Mouse (Mus musculus) CH12.LX (cell line): Measurements from ENCODE around the gene Egf. TPM values are rescaled to one million over a fixed set of nuclear protein-coding genes. Genes with fewer than 3 reads are reported as not detected.

ENCODE experiments used
- DNase-seq: peaks from one replicate; pipeline ENCODE4 v3.0.0-alpha.2; 2013; ENCODE audit errors: extremely low read depth
- H3K27ac ChIP-seq: 2 replicates; pipeline ENCODE4 v1.5.1; 2012; ENCODE audit warnings: low read depth, mild to moderate bottlenecking, control low read depth, moderate library complexity; ENCODE audit not compliant: insufficient read depth
- H3K27me3 ChIP-seq: replicated peaks from 2 replicates; pipeline ENCODE3; 2012; ENCODE audit warnings: inconsistent platforms
- H3K36me3 ChIP-seq, 2 experiments: replicated peaks in 1 of 2; 2 replicates each; pipeline versions ENCODE3 to v1.6.1; 2012; ENCODE audit warnings: inconsistent platforms in 1 of 2, low read length in 1 of 2, mild to moderate bottlenecking in 1 of 2, mixed read lengths in 1 of 2, moderate library complexity in 1 of 2; ENCODE audit not compliant: control insufficient read depth in 1 of 2, insufficient read depth in 1 of 2
- H3K4me1 ChIP-seq, 2 experiments: 2 replicates each; pipeline ENCODE4 v1.6.1; 2012; ENCODE audit warnings: inconsistent platforms in 1 of 2, moderate library complexity in 1 of 2; ENCODE audit not compliant: insufficient read depth in 2 of 2, control insufficient read depth in 1 of 2
- H3K4me2 ChIP-seq: 2 replicates; pipeline ENCODE4 v1.6.1; 2012; ENCODE audit warnings: low read depth, mild to moderate bottlenecking, control low read depth; ENCODE audit not compliant: poor library complexity, insufficient read depth, severe bottlenecking
- H3K4me3 ChIP-seq, 3 experiments: fragments of 150-350 bp in 1 of 3; sonication (generic) in 1 of 3; replicated peaks in 1 of 3; 2 replicates each; pipeline versions ENCODE3 to v1.5.1; 2011 to 2012; ENCODE audit warnings: low read depth in 2 of 3, low read length in 2 of 3, mild to moderate bottlenecking in 2 of 3, moderate library complexity in 2 of 3, control low read depth in 1 of 3, improper control_type of control experiment in 1 of 3, inconsistent platforms in 1 of 3, mixed read lengths in 1 of 3; ENCODE audit not compliant: poor library complexity in 1 of 3
- H3K79me2 ChIP-seq: replicated peaks from 2 replicates; pipeline ENCODE4 v1.6.1; 2012; ENCODE audit warnings: mild to moderate bottlenecking, moderate library complexity; ENCODE audit not compliant: control insufficient read depth, poor library complexity, insufficient read depth, severe bottlenecking; ENCODE audit errors: extremely low read depth
- H3K9ac ChIP-seq: 2 replicates; pipeline ENCODE4 v1.6.1; 2012; ENCODE audit warnings: low read depth, mild to moderate bottlenecking, control low read depth, moderate library complexity; ENCODE audit not compliant: insufficient read depth
- H3K9me3 ChIP-seq: replicated peaks from 2 replicates; pipeline ENCODE3; 2012; ENCODE audit warnings: low read length, inconsistent platforms, mixed read lengths
- BHLHE40 ChIP-seq: IDR thresholded peaks from 2 replicates; pipeline ENCODE4 v1.6.1; 2011; ENCODE audit warnings: mild to moderate bottlenecking, low read depth, low read length, improper control_type of control experiment
- CHD1 ChIP-seq: IDR thresholded peaks from 2 replicates; pipeline ENCODE4 v1.6.1; 2012; ENCODE audit warnings: low read depth, low read length, improper control_type of control experiment, inconsistent platforms
- CHD2 ChIP-seq: IDR thresholded peaks from 2 replicates; pipeline ENCODE4 v1.6.1; 2011; ENCODE audit warnings: low read length, improper control_type of control experiment
- CTCF ChIP-seq, 2 experiments: IDR thresholded peaks in 1 of 2; conservative IDR thresholded peaks in 1 of 2; 2 replicates each; pipeline ENCODE4 v1.5.1; 2011 to 2012; ENCODE audit warnings: low read depth in 2 of 2, low read length in 2 of 2, improper control_type of control experiment in 1 of 2, inconsistent platforms in 1 of 2, mild to moderate bottlenecking in 1 of 2, moderate library complexity in 1 of 2
- E2F4 ChIP-seq: IDR thresholded peaks from 2 replicates; pipeline ENCODE4 v1.6.1; 2011; ENCODE audit warnings: low read depth, low read length, improper control_type of control experiment; ENCODE audit not compliant: insufficient replicate concordance
- ELF1 ChIP-seq: IDR thresholded peaks from 2 replicates; pipeline ENCODE4 v1.6.1; 2014; ENCODE audit warnings: low read depth, mild to moderate bottlenecking, inconsistent platforms, low read length, improper control_type of control experiment
- EP300 ChIP-seq: IDR thresholded peaks from 2 replicates; pipeline ENCODE4 v1.6.1; 2011; ENCODE audit warnings: low read length, improper control_type of control experiment
- GABPA ChIP-seq: IDR thresholded peaks from 2 replicates; pipeline ENCODE4 v1.6.1; 2012; ENCODE audit warnings: low read depth, low read length, improper control_type of control experiment, inconsistent platforms; ENCODE audit not compliant: insufficient replicate concordance
- HCFC1 ChIP-seq: IDR thresholded peaks from 2 replicates; pipeline ENCODE4 v1.6.1; 2012; ENCODE audit warnings: low read depth, mild to moderate bottlenecking, inconsistent platforms, low read length, improper control_type of control experiment
- IRF4 ChIP-seq: IDR thresholded peaks from 2 replicates; pipeline ENCODE4 v1.6.1; 2014; ENCODE audit warnings: low read depth, mild to moderate bottlenecking, inconsistent platforms, low read length, improper control_type of control experiment
- JUND ChIP-seq: conservative IDR thresholded peaks from 2 replicates; pipeline ENCODE4 v1.6.1; 2011; ENCODE audit warnings: low read depth, low read length, improper control_type of control experiment
- KAT2A ChIP-seq: IDR thresholded peaks from 2 replicates; pipeline ENCODE4 v1.6.1; 2012; ENCODE audit warnings: low read length, improper control_type of control experiment, inconsistent platforms; ENCODE audit not compliant: insufficient replicate concordance
- MAFK ChIP-seq: IDR thresholded peaks from 2 replicates; pipeline ENCODE4 v1.6.1; 2011; ENCODE audit warnings: low read length, improper control_type of control experiment; ENCODE audit not compliant: insufficient replicate concordance
- MAZ ChIP-seq: IDR thresholded peaks from 2 replicates; pipeline ENCODE4 v1.6.1; 2012; ENCODE audit warnings: low read depth, mild to moderate bottlenecking, inconsistent platforms, low read length, improper control_type of control experiment, moderate library complexity
- MEF2A ChIP-seq: IDR thresholded peaks from 2 replicates; pipeline ENCODE4 v1.6.1; 2014; ENCODE audit warnings: low read depth, mild to moderate bottlenecking, inconsistent platforms, low read length, improper control_type of control experiment, borderline replicate concordance
- MXI1 ChIP-seq: IDR thresholded peaks from 2 replicates; pipeline ENCODE4 v1.6.1; 2011; ENCODE audit warnings: mild to moderate bottlenecking, low read depth, low read length, improper control_type of control experiment
- NELFE ChIP-seq: IDR thresholded peaks from 2 replicates; pipeline ENCODE4 v1.6.1; 2011; ENCODE audit warnings: low read depth, low read length, improper control_type of control experiment
- NRF1 ChIP-seq: IDR thresholded peaks from 2 replicates; pipeline ENCODE4 v1.6.1; 2014; ENCODE audit warnings: low read depth, mild to moderate bottlenecking, inconsistent platforms, low read length, improper control_type of control experiment, moderate library complexity
- POLR2AphosphoS2 ChIP-seq: IDR thresholded peaks from 2 replicates; pipeline ENCODE4 v1.6.1; 2011; ENCODE audit warnings: low read depth, low read length, improper control_type of control experiment
- RAD21 ChIP-seq: IDR thresholded peaks from 2 replicates; pipeline ENCODE4 v1.6.1; 2011; ENCODE audit warnings: low read depth, mild to moderate bottlenecking, low read length, improper control_type of control experiment, moderate library complexity
- SIN3A ChIP-seq: IDR thresholded peaks from 2 replicates; pipeline ENCODE4 v1.6.1; 2012; ENCODE audit warnings: low read length, improper control_type of control experiment, inconsistent platforms
- SMC3 ChIP-seq: IDR thresholded peaks from 2 replicates; pipeline ENCODE4 v1.6.1; 2011; ENCODE audit warnings: low read depth, low read length, improper control_type of control experiment
- TCF12 ChIP-seq: IDR thresholded peaks from 2 replicates; pipeline ENCODE4 v1.6.1; 2014; ENCODE audit warnings: low read depth, mild to moderate bottlenecking, inconsistent platforms, low read length, improper control_type of control experiment
- USF2 ChIP-seq: conservative IDR thresholded peaks from 2 replicates; pipeline ENCODE4 v1.6.1; 2011; ENCODE audit warnings: low read depth, low read length, improper control_type of control experiment
- ZKSCAN1 ChIP-seq: IDR thresholded peaks from 2 replicates; pipeline ENCODE4 v1.6.1; 2012; ENCODE audit warnings: low read depth, inconsistent platforms, low read length, improper control_type of control experiment, borderline replicate concordance
- ZNF384 ChIP-seq: IDR thresholded peaks from 2 replicates; pipeline ENCODE4 v1.6.1; 2012; ENCODE audit warnings: low read depth, low read length, improper control_type of control experiment, inconsistent platforms
- dilution Hi-C: fragments of 300-500 bp; cut with MboI; formaldehyde crosslinking; loops from 2 replicates; pipeline ENCODE4 v1.14.3; 2020; ENCODE audit warnings: low sequenced_read_pairs; ENCODE audit not compliant: extremely low pct_unique_long_range_greater_than_20kb, extremely low pct_ligation_motif_present
- in situ Hi-C: fragments of 300-500 bp; cut with MboI; formaldehyde crosslinking; loops from 3 replicates; pipeline ENCODE4 v1.14.3; 2019; ENCODE audit warnings: low sequenced_read_pairs, low pct_ligation_motif_present, low pct_unique_long_range_greater_than_20kb, mixed read lengths
- polyA plus RNA-seq: library from polyadenylated mRNA; unstranded; fragments of >175 nt; gene quantifications from 2 replicates; pipeline ENCODE4 v1.2.1, GENCODE M21; 2012; ENCODE audit warnings: low read depth; ENCODE audit not compliant: insufficient read length
- total RNA-seq, 2 experiments: library from RNA; depleted of rRNA; stranded (reverse); fragments of 300-350 nt in 1 of 2; fragments of >200 nt in 1 of 2; gene quantifications; 2 replicates each; pipeline ENCODE4 v1.2.3; 2012 to 2014

Egf gene
- total and polyA plus RNA-seq, 3 experiments, result 2.3 to 4.1 (median 3.9) TPM

- Histone ChIP-seq H3K4me2 (no peak overlapping the region), H3K79me2 (no peaks in the 10 kb centered on the region), H3K27me3 (no peaks in the 10 kb centered on the region), H3K9ac (no peak overlapping the region), H3K27ac (no peak overlapping the region), H3K36me3 (peaks cover 13 to 70% of the 10 kb centered on the region in 2 experiments), H3K4me1 (0 out of 4 replicates have a peak, but pooled peaks cover 0 to 5% of the 10 kb centered on the region in 2 experiments), H3K9me3 (no peaks in the 10 kb centered on the region), H3K4me3 (no peak overlapping the region)
- dilution Hi-C loops (no loop called here), in situ Hi-C loops (loop anchor here (25.0 kb wide), 1 partner anchor 261 kb away; no protein-coding TSS in a partner anchor)
- no peak for DNase-seq
- TF ChIP-seq ELF1, result no peak
- no peak for TF ChIP-seq MEF2A
- no peak for TF ChIP-seq IRF4
- no peak for TF ChIP-seq ZKSCAN1
- no peak for TF ChIP-seq CHD2
- TF ChIP-seq KAT2A, result no peak
- TF ChIP-seq POLR2AphosphoS2, result no peak
- TF ChIP-seq CTCF (conservative IDR thresholded peaks at IDR 0.05 in 1 of 2, IDR thresholded peaks at IDR 0.05 in 1 of 2; ENCODE audit: low read depth in 2 of 2, low read length in 2 of 2), result no peak
- TF ChIP-seq NELFE, result no peak
- no peak for TF ChIP-seq ZNF384
- no peak for TF ChIP-seq SMC3
- TF ChIP-seq NRF1, result no peak
- TF ChIP-seq MAZ, result no peak
- no peak for TF ChIP-seq GABPA
- no peak for TF ChIP-seq JUND
- no peak for TF ChIP-seq TCF12
- no peak for TF ChIP-seq SIN3A
- no peak for TF ChIP-seq HCFC1
- TF ChIP-seq USF2, result no peak
Observed at GRCm38 (mm10) chr3:129698365-129698764, 56.8 kb downstream of the Egf start.

GRCm38 (mm10) chr3:129697691-129698090, 57.4 kb downstream of the Egf start:
- H3K79me2 ChIP-seq, result no peaks in the 10 kb centered on the region
- H3K9ac ChIP-seq, result no peak overlapping the region
- 0 out of 4 replicates have a peak, but pooled peaks cover 0 to 5% of the 10 kb centered on the region in 2 experiments for H3K4me1 ChIP-seq
- H3K27me3 ChIP-seq, result no peaks in the 10 kb centered on the region
- no peaks in the 10 kb centered on the region for H3K9me3 ChIP-seq
- no peak for DNase-seq
- peaks cover 12 to 72% of the 10 kb centered on the region in 2 experiments for H3K36me3 ChIP-seq
- H3K4me3 ChIP-seq, result no peak overlapping the region
- dilution Hi-C loops (no loop called here), in situ Hi-C loops (loop anchor here (25.0 kb wide), 1 partner anchor 260 kb away; no protein-coding TSS in a partner anchor)
- H3K27ac ChIP-seq, result no peak overlapping the region
- no peak overlapping the region for H3K4me2 ChIP-seq
- TF ChIP-seq USF2, result no peak
- TF ChIP-seq SIN3A, result no peak
- TF ChIP-seq MAFK, result no peak
- no peak for TF ChIP-seq KAT2A
- no peak for TF ChIP-seq ZKSCAN1
- TF ChIP-seq EP300, result no peak
- no peak for TF ChIP-seq BHLHE40
- TF ChIP-seq E2F4, result no peak
- no peak for TF ChIP-seq MXI1
- TF ChIP-seq ZNF384, result no peak
- no peak for TF ChIP-seq RAD21
- TF ChIP-seq POLR2AphosphoS2, result no peak
- no peak for TF ChIP-seq CTCF (conservative IDR thresholded peaks at IDR 0.05 in 1 of 2, IDR thresholded peaks at IDR 0.05 in 1 of 2; ENCODE audit: low read depth in 2 of 2, low read length in 2 of 2)
- TF ChIP-seq CHD1, result no peak
